24 mouse cellular contexts compared by ENCODE assay signal in the genomic region with DNA sequence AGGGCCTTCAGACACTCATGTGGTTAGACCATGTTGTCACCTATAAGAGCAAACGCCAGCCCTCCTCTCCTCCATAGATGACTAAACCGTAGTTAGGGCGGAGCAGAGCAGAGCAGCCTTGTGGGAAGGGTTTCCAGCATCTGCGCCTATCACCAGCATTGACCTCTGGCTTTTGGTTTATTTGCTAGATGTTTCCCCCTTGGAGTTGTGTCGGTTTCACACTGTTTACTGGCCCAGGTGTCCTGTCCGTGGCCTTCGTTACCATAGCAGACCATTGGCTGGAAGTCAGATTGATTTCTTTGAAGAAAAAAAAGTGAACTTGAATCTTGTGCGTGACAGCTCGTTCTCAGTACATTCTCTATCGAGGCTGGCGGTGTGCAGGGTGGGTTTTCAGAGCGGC. TPM values are rescaled to one million over a fixed set of nuclear protein-coding genes. Genes with fewer than 3 reads are reported as not detected.
DNase-seq lines count a peak whose midpoint lies in the region; ATAC-seq lines count a peak whose summit lies in the region.
"Had no signal": no experiment of that assay in that cellular context is flagged by ENCODE, and none has a peak within 500 bp of the region (broad histone marks: within the 10 kb centered on the region; RNA-seq: fewer than 3 reads in every experiment).

No protein-coding gene starts in this region.

- no peaks in the 10 kb centered on the region for H3K9me3 ChIP-seq in intestine, embryonic 14.5 days (ENCODE audit: control insufficient read depth, low read length)
- no peaks in the 10 kb centered on the region for H3K9me3 ChIP-seq in intestine, embryonic 15.5 days
- H3K9me3 ChIP-seq in liver, embryonic 13.5 days (replicated peaks), result no peaks in the 10 kb centered on the region
- H3K9me3 ChIP-seq in liver, embryonic 11.5 days (ENCODE audit: control insufficient read depth, low read length), result no peaks in the 10 kb centered on the region
- no peaks in the 10 kb centered on the region for H3K9me3 ChIP-seq in liver, embryonic 16.5 days (replicated peaks; ENCODE audit: control insufficient read depth, low read length)
- H3K9me3 ChIP-seq: embryonic facial prominence, embryonic 10.5 days; embryonic facial prominence, embryonic 12.5 days; forebrain, embryonic 13.5 days; forebrain, embryonic 15.5 days; G1E had no signal

- ATAC-seq in intestine, embryonic 14.5 days (replicated peaks; ENCODE audit: low FRiP score, low TSS enrichment, low read depth), result no peak
- no peak for ATAC-seq in intestine, embryonic 15.5 days
- ATAC-seq in liver, embryonic 13.5 days (ENCODE audit: low read depth), result peak; percentile 41; the same call in 1 of the 2 replicates
- ATAC-seq in liver, embryonic 11.5 days (replicated peaks; ENCODE audit: low FRiP score), result no peak
- peak; percentile 86 for ATAC-seq in liver, embryonic 16.5 days (ENCODE audit: low read depth)
- ATAC-seq: activated CD4-positive, CD25-positive, alpha-beta regulatory T cell, adult 4 months; CD4-positive, CD25-positive, alpha-beta regulatory T cell, adult 4 months; forebrain, embryonic 13.5 days; forebrain, embryonic 15.5 days; Patski had no signal

- peak; percentile 45 for DNase-seq in intestine, embryonic 14.5 days (ENCODE audit: low spot score)
- no peak for DNase-seq in liver, embryonic 13.5 days
- DNase-seq in liver, embryonic 11.5 days (ENCODE audit: low spot score), result no peak
- no peak for DNase-seq in kidney, postnatal 4 days
- DNase-seq: adrenal gland, adult 8-10 months; adrenal gland, postnatal 14 days; adrenal gland, postnatal 36 days; B cell, adult 2 months; cerebellum, adult 11-12 months; cerebellum, adult 2 months; cerebellum, adult 9-10 months; cerebellum, postnatal 10 days; cerebellum, postnatal 25 days had no signal

- H3K4me2 ChIP-seq in intestine, embryonic 14.5 days (ENCODE audit: low read length), result no peak overlapping the region
- no peak overlapping the region for H3K4me2 ChIP-seq in intestine, embryonic 15.5 days (replicated peaks)
- no peak overlapping the region for H3K4me2 ChIP-seq in liver, embryonic 13.5 days
- no peak overlapping the region for H3K4me2 ChIP-seq in liver, embryonic 11.5 days
- H3K4me2 ChIP-seq in liver, embryonic 16.5 days (ENCODE audit: low read depth, low read length), result no peak overlapping the region; the same call in 1 of the 2 replicates
- H3K4me2 ChIP-seq: embryonic facial prominence, embryonic 12.5 days; forebrain, embryonic 13.5 days; forebrain, embryonic 15.5 days had no signal

- no peaks in the 10 kb centered on the region for H3K27me3 ChIP-seq in intestine, embryonic 14.5 days (replicated peaks; ENCODE audit: control insufficient read depth, insufficient read depth, low read length)
- no peaks in the 10 kb centered on the region for H3K27me3 ChIP-seq in intestine, embryonic 15.5 days (replicated peaks)
- no peaks in the 10 kb centered on the region for H3K27me3 ChIP-seq in liver, embryonic 13.5 days
- no peaks in the 10 kb centered on the region for H3K27me3 ChIP-seq in liver, embryonic 11.5 days (replicated peaks; ENCODE audit: control insufficient read depth, insufficient read depth, low read length)
- no peaks in the 10 kb centered on the region for H3K27me3 ChIP-seq in liver, embryonic 16.5 days (ENCODE audit: control insufficient read depth, insufficient read depth, low read depth, low read length)
- H3K27me3 ChIP-seq: CH12.LX; embryonic facial prominence, embryonic 12.5 days; forebrain, embryonic 13.5 days; forebrain, embryonic 15.5 days; Patski had no signal

- H3K27ac ChIP-seq in intestine, embryonic 14.5 days (ENCODE audit: low read depth), result no peak overlapping the region
- H3K27ac ChIP-seq in intestine, embryonic 15.5 days, result no peak overlapping the region
- no peak overlapping the region for H3K27ac ChIP-seq in liver, embryonic 13.5 days
- H3K27ac ChIP-seq in liver, embryonic 11.5 days (ENCODE audit: low read depth, low read length), result no peak overlapping the region
- peak overlapping the region; percentile 35; the same call in 1 of the 2 replicates for H3K27ac ChIP-seq in liver, embryonic 16.5 days (ENCODE audit: low read length)
- H3K27ac ChIP-seq: embryonic facial prominence, embryonic 10.5 days; embryonic facial prominence, embryonic 12.5 days; forebrain, embryonic 13.5 days; forebrain, embryonic 15.5 days had no signal

- H3K4me1 ChIP-seq in intestine, embryonic 14.5 days (replicated peaks; ENCODE audit: control insufficient read depth, insufficient read depth, low read length), result no peaks in the 10 kb centered on the region
- H3K4me1 ChIP-seq in intestine, embryonic 15.5 days (replicated peaks), result 0 out of 2 replicates have a peak, but pooled peaks cover 5% of the 10 kb centered on the region
- peaks cover 18% of the 10 kb centered on the region for H3K4me1 ChIP-seq in liver, embryonic 13.5 days (replicated peaks)
- H3K4me1 ChIP-seq in liver, embryonic 11.5 days (replicated peaks; ENCODE audit: control insufficient read depth, insufficient read depth, low read length), result peaks cover 3% of the 10 kb centered on the region; the same call in 1 of the 2 replicates
- no peaks in the 10 kb centered on the region for H3K4me1 ChIP-seq in liver, embryonic 16.5 days (ENCODE audit: control insufficient read depth, low read depth, low read length)
- H3K4me1 ChIP-seq: embryonic facial prominence, embryonic 10.5 days; embryonic facial prominence, embryonic 12.5 days; forebrain, embryonic 13.5 days; forebrain, embryonic 15.5 days had no signal

- no peak overlapping the region for H3K9ac ChIP-seq in intestine, embryonic 14.5 days (ENCODE audit: low read length)
- no peak overlapping the region for H3K9ac ChIP-seq in intestine, embryonic 15.5 days
- no peak overlapping the region for H3K9ac ChIP-seq in liver, embryonic 13.5 days
- no peak overlapping the region for H3K9ac ChIP-seq in liver, embryonic 11.5 days (ENCODE audit: low read depth, low read length)
- H3K9ac ChIP-seq in liver, embryonic 16.5 days (ENCODE audit: low read depth, low read length), result no peak overlapping the region
- H3K9ac ChIP-seq: embryonic facial prominence, embryonic 12.5 days; forebrain, embryonic 13.5 days; forebrain, embryonic 15.5 days had no signal

- 75% methylated on average over 12 of the region's 12 CpGs for WGBS in intestine, embryonic 14.5 days
- WGBS in intestine, embryonic 15.5 days, result 74% methylated on average over 12 of the region's 12 CpGs
- WGBS in liver, embryonic 13.5 days (ENCODE audit: insufficient replicate concordance), result 78% methylated on average over 12 of the region's 12 CpGs
- 82% methylated on average over 12 of the region's 12 CpGs for WGBS in liver, embryonic 11.5 days
- WGBS in liver, embryonic 16.5 days (ENCODE audit: insufficient replicate concordance), result 68% methylated on average over 12 of the region's 12 CpGs

- peaks cover 51% of the 10 kb centered on the region for H3K36me3 ChIP-seq in intestine, embryonic 14.5 days (ENCODE audit: control insufficient read depth, insufficient read depth, low read length)
- peaks cover 18% of the 10 kb centered on the region for H3K36me3 ChIP-seq in intestine, embryonic 15.5 days
- peaks cover 30% of the 10 kb centered on the region for H3K36me3 ChIP-seq in liver, embryonic 13.5 days
- peaks cover 14% of the 10 kb centered on the region; the same call in 1 of the 2 replicates for H3K36me3 ChIP-seq in liver, embryonic 11.5 days (ENCODE audit: control insufficient read depth, insufficient read depth, low read length)
- H3K36me3 ChIP-seq in liver, embryonic 16.5 days (ENCODE audit: control insufficient read depth, insufficient read depth), result peaks cover 9% of the 10 kb centered on the region

- H3K4me3 ChIP-seq in intestine, embryonic 14.5 days (ENCODE audit: low read depth, low read length), result no peak overlapping the region
- H3K4me3 ChIP-seq in intestine, embryonic 15.5 days (replicated peaks), result no peak overlapping the region
- H3K4me3 ChIP-seq in liver, embryonic 13.5 days (replicated peaks), result no peak overlapping the region
- no peak overlapping the region for H3K4me3 ChIP-seq in liver, embryonic 11.5 days (ENCODE audit: low read depth, low read length)
- H3K4me3 ChIP-seq in liver, embryonic 16.5 days (ENCODE audit: low read depth, low read length), result no peak overlapping the region
- H3K4me3 ChIP-seq: embryonic facial prominence, embryonic 10.5 days; embryonic facial prominence, embryonic 12.5 days; forebrain, embryonic 13.5 days; forebrain, embryonic 15.5 days had no signal

RNA-seq across cellular contexts. Expression of gene Chka, which starts 35.7 kb away (rescaled TPM):
- 48.8 and 54.0 TPM in 2 replicates for polyA plus RNA-seq in intestine, embryonic 14.5 days (2014; fragmentation: Nextera tagmentation; extraction: Ambion mirVana)
- 63.3 and 68.5 TPM in 2 replicates for polyA plus RNA-seq in intestine, embryonic 15.5 days (2015; fragmentation: Nextera tagmentation; extraction: Ambion mirVana)
- polyA plus RNA-seq in liver, embryonic 13.5 days (2015; fragmentation: Nextera tagmentation; extraction: Ambion mirVana), result 15.8 and 18.6 TPM in 2 replicates
- polyA plus RNA-seq in liver, embryonic 11.5 days (2014; fragmentation: Nextera tagmentation; extraction: Ambion mirVana), result 35.4 and 37.5 TPM in 2 replicates
- polyA plus RNA-seq in liver, embryonic 16.5 days (2015; fragmentation: Nextera tagmentation; extraction: Ambion mirVana), result 18.4 and 19.3 TPM in 2 replicates

RNA-seq across cellular contexts. Expression of gene Kmt5b, which starts 48.6 kb away (rescaled TPM):
- 29.6 and 29.9 TPM in 2 replicates for polyA plus RNA-seq in intestine, embryonic 14.5 days (2014; fragmentation: Nextera tagmentation; extraction: Ambion mirVana)
- 21.8 and 22.0 TPM in 2 replicates for polyA plus RNA-seq in intestine, embryonic 15.5 days (2015; fragmentation: Nextera tagmentation; extraction: Ambion mirVana)
- polyA plus RNA-seq in liver, embryonic 13.5 days (2015; fragmentation: Nextera tagmentation; extraction: Ambion mirVana), result 6.5 and 8.9 TPM in 2 replicates
- 17.8 and 17.9 TPM in 2 replicates for polyA plus RNA-seq in liver, embryonic 11.5 days (2014; fragmentation: Nextera tagmentation; extraction: Ambion mirVana)
- 6.7 and 7.4 TPM in 2 replicates for polyA plus RNA-seq in liver, embryonic 16.5 days (2015; fragmentation: Nextera tagmentation; extraction: Ambion mirVana)

Comparison
In these comparisons a context has a peak if more than half of its experiments do, and no peak if none do; other contexts are left out.
1. ATAC-seq: peak in liver, embryonic 13.5 days (single experiment) and liver, embryonic 16.5 days (single experiment); none in intestine, embryonic 14.5 days (single experiment), intestine, embryonic 15.5 days (single experiment) and liver, embryonic 11.5 days (single experiment).